In the genomic region with DNA sequence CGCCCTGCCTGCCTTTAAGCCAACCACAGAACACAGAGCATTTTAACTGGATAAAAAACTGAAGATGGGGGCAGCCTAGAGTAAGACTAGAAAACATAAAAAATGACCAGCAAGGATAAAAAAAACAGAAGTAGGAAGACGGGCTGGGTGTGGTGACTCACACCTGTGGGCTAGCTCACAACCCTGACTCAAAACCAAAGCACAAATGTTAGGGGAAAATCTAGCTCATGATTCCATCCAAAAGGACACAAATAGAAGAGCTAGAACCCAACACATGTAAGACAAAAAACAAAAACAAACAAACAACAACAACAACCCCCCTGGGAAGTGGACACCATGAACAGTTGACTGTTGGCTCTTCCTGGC, we compare ENCODE assay signal across 16 mouse cellular contexts. TPM values are rescaled to one million over a fixed set of nuclear protein-coding genes. Genes with fewer than 3 reads are reported as not detected.
DNase-seq lines count a peak whose midpoint lies in the region; ATAC-seq and TF ChIP-seq lines count a peak whose summit lies in the region.
"Had no signal": no experiment of that assay in that cellular context is flagged by ENCODE, and none has a peak within 500 bp of the region (broad histone marks: within the 10 kb centered on the region; RNA-seq: fewer than 3 reads in every experiment).

No protein-coding gene starts in this region.

- no peak overlapping the region for H3K9ac ChIP-seq in forebrain, embryonic 15.5 days (replicated peaks)
- H3K9ac ChIP-seq in forebrain, postnatal 0 days = no peak overlapping the region
- no peak overlapping the region for H3K9ac ChIP-seq in CH12.LX (ENCODE audit: insufficient read depth, low read depth)
- H3K9ac ChIP-seq: embryonic facial prominence, embryonic 12.5 days; embryonic facial prominence, embryonic 15.5 days; forebrain, embryonic 12.5 days; hindbrain, embryonic 14.5 days had no signal

- H3K36me3 ChIP-seq in forebrain, embryonic 15.5 days = no peaks in the 10 kb centered on the region
- no peaks in the 10 kb centered on the region; the same call in 1 of the 2 replicates for H3K36me3 ChIP-seq in forebrain, postnatal 0 days (ENCODE audit: insufficient read depth)
- peaks cover 0 to 13% of the 10 kb centered on the region in 2 experiments for H3K36me3 ChIP-seq in CH12.LX (replicated peaks in 1 of 2; ENCODE audit: control insufficient read depth in 1 of 2, insufficient read depth in 1 of 2, low read length in 1 of 2)
- H3K36me3 ChIP-seq in hindbrain, embryonic 10.5 days = peaks cover 4% of the 10 kb centered on the region
- H3K36me3 ChIP-seq: G1E had no signal

- no peak for TF ChIP-seq CTCF in forebrain, postnatal 0 days (IDR thresholded peaks at IDR 0.05; ENCODE audit: low read depth)
- no peak for TF ChIP-seq CTCF in CH12.LX (conservative IDR thresholded peaks at IDR 0.05 in 1 of 2, IDR thresholded peaks at IDR 0.05 in 1 of 2; ENCODE audit: low read depth in 2 of 2, low read length in 2 of 2)

- no peak overlapping the region for H3K4me3 ChIP-seq in forebrain, embryonic 15.5 days
- H3K4me3 ChIP-seq in forebrain, postnatal 0 days (ENCODE audit: low read depth, low read length) = no peak overlapping the region
- H3K4me3 ChIP-seq in CH12.LX (replicated peaks in 1 of 3; ENCODE audit: low read depth in 2 of 3, low read length in 2 of 3, poor library complexity in 1 of 3) = no peak overlapping the region
- no peak overlapping the region for H3K4me3 ChIP-seq in hindbrain, embryonic 10.5 days
- H3K4me3 ChIP-seq: embryonic facial prominence, embryonic 12.5 days; embryonic facial prominence, embryonic 15.5 days; forebrain, embryonic 12.5 days had no signal

- no peak for TF ChIP-seq POLR2A in CH12.LX (IDR thresholded peaks at IDR 0.05; ENCODE audit: low read depth, low read length)

- dilution Hi-C loops in CH12.LX (cut with MboI; ENCODE audit: extremely low pct_ligation_motif_present, extremely low pct_unique_long_range_greater_than_20kb, low sequenced_read_pairs) = no loop called here

- 47% methylated on average over 2 of the region's 2 CpGs for WGBS in forebrain, embryonic 15.5 days
- 44% methylated on average over 2 of the region's 2 CpGs for WGBS in forebrain, postnatal 0 days
- WGBS in hindbrain, embryonic 10.5 days = 41% methylated on average over 2 of the region's 2 CpGs

- in situ Hi-C loops in CH12.LX (cut with MboI; ENCODE audit: low pct_ligation_motif_present, low pct_unique_long_range_greater_than_20kb, low sequenced_read_pairs) = no loop called here

- no peaks in the 10 kb centered on the region for H3K27me3 ChIP-seq in forebrain, embryonic 15.5 days
- no peaks in the 10 kb centered on the region for H3K27me3 ChIP-seq in forebrain, postnatal 0 days (ENCODE audit: insufficient read depth, low read length)
- no peaks in the 10 kb centered on the region for H3K27me3 ChIP-seq in CH12.LX (replicated peaks)
- H3K27me3 ChIP-seq in hindbrain, embryonic 10.5 days (ENCODE audit: insufficient read depth, poor library complexity, severe bottlenecking) = peaks cover 20% of the 10 kb centered on the region
- H3K27me3 ChIP-seq: embryonic facial prominence, embryonic 12.5 days; embryonic facial prominence, embryonic 15.5 days; forebrain, embryonic 12.5 days; Patski had no signal

- peak; percentile 95 for TF ChIP-seq EP300 in CH12.LX (IDR thresholded peaks at IDR 0.05; ENCODE audit: low read length)

- H3K9me3 ChIP-seq in forebrain, embryonic 15.5 days = no peaks in the 10 kb centered on the region
- no peaks in the 10 kb centered on the region for H3K9me3 ChIP-seq in forebrain, postnatal 0 days (ENCODE audit: low read length)
- no peaks in the 10 kb centered on the region for H3K9me3 ChIP-seq in CH12.LX (replicated peaks; ENCODE audit: low read length)
- H3K9me3 ChIP-seq in hindbrain, embryonic 10.5 days = no peaks in the 10 kb centered on the region
- H3K9me3 ChIP-seq: embryonic facial prominence, embryonic 12.5 days; embryonic facial prominence, embryonic 15.5 days; forebrain, embryonic 12.5 days; G1E had no signal

- ATAC-seq in forebrain, embryonic 15.5 days (replicated peaks) = no peak
- ATAC-seq in forebrain, postnatal 0 days = no peak
- ATAC-seq: hindbrain, postnatal 0 days; inflammation-experienced regulatory T-cells, adult 6 months; intestine, embryonic 16.5 days had no signal

- no peak overlapping the region for H3K4me2 ChIP-seq in forebrain, embryonic 15.5 days (replicated peaks)
- no peak overlapping the region for H3K4me2 ChIP-seq in forebrain, postnatal 0 days (ENCODE audit: low read depth)
- no peak overlapping the region for H3K4me2 ChIP-seq in CH12.LX (ENCODE audit: insufficient read depth, low read depth, poor library complexity, severe bottlenecking)
- H3K4me2 ChIP-seq: embryonic facial prominence, embryonic 12.5 days; embryonic facial prominence, embryonic 15.5 days; forebrain, embryonic 12.5 days; heart, embryonic 11.5 days; hindbrain, embryonic 14.5 days had no signal

- H3K4me1 ChIP-seq in forebrain, embryonic 15.5 days = peaks cover 28% of the 10 kb centered on the region
- no peaks in the 10 kb centered on the region for H3K4me1 ChIP-seq in forebrain, postnatal 0 days (ENCODE audit: insufficient read depth)
- peaks cover 27 to 72% of the 10 kb centered on the region in 2 experiments for H3K4me1 ChIP-seq in CH12.LX (ENCODE audit: control insufficient read depth in 1 of 2, insufficient read depth in 2 of 2)
- H3K4me1 ChIP-seq in hindbrain, embryonic 10.5 days (replicated peaks) = peaks cover 36% of the 10 kb centered on the region

- no peak for TF ChIP-seq RAD21 in CH12.LX (IDR thresholded peaks at IDR 0.05; ENCODE audit: low read depth, low read length)

- 0 out of 2 replicates have a peak overlapping the region, but pooled peaks have one; percentile 17 for H3K27ac ChIP-seq in forebrain, embryonic 15.5 days (replicated peaks)
- no peak overlapping the region for H3K27ac ChIP-seq in forebrain, postnatal 0 days (ENCODE audit: low read depth, low read length)
- no peak overlapping the region for H3K27ac ChIP-seq in CH12.LX (ENCODE audit: insufficient read depth, low read depth)
- H3K27ac ChIP-seq in hindbrain, embryonic 10.5 days = no peak overlapping the region
- H3K27ac ChIP-seq: embryonic facial prominence, embryonic 12.5 days; embryonic facial prominence, embryonic 15.5 days; forebrain, embryonic 12.5 days; hindbrain, embryonic 14.5 days; hindbrain, postnatal 0 days had no signal

- no peaks in the 10 kb centered on the region for H3K79me2 ChIP-seq in CH12.LX (replicated peaks; ENCODE audit: control insufficient read depth, extremely low read depth, insufficient read depth, poor library complexity, severe bottlenecking)

- no peak for DNase-seq in forebrain, postnatal 0 days
- DNase-seq in 3T3-L1 (ENCODE audit: low read depth, low spot score) (peak; percentile 37), CH12.LX (ENCODE audit: extremely low read depth) (peak; percentile 82)
- no peak for DNase-seq in hindbrain, embryonic 10.5 days (ENCODE audit: low spot score)
- no peak for DNase-seq in kidney, postnatal 4 days

TF ChIP-seq in CH12.LX, 34 proteins besides CTCF, POLR2A, EP300 and RAD21 (continues in another document):
- TF ChIP-seq ZC3H11A (IDR thresholded peaks at IDR 0.05; ENCODE audit: low read depth, low read length) (no peak), MAFK (IDR thresholded peaks at IDR 0.05; ENCODE audit: insufficient replicate concordance, low read length) (peak; percentile 45; the same call in 1 of the 2 replicates), RCOR1 (conservative IDR thresholded peaks at IDR 0.05; ENCODE audit: low read depth, low read length) (peak; percentile 80; the same call in 1 of the 2 replicates), POLR2AphosphoS2 (IDR thresholded peaks at IDR 0.05; ENCODE audit: low read depth, low read length) (no peak), TCF12 (IDR thresholded peaks at IDR 0.05; ENCODE audit: low read depth, low read length) (peak; percentile 77), TBP (conservative IDR thresholded peaks at IDR 0.05; ENCODE audit: low read depth, low read length) (0 out of 2 replicates have a peak, but pooled peaks have one; percentile 16), E2F4 (IDR thresholded peaks at IDR 0.05; ENCODE audit: insufficient replicate concordance, low read depth, low read length) (no peak), JUN (IDR thresholded peaks at IDR 0.05; ENCODE audit: insufficient read depth, low read depth, low read length) (peak; percentile 92), SIN3A (IDR thresholded peaks at IDR 0.05; ENCODE audit: low read length) (no peak), JUND (conservative IDR thresholded peaks at IDR 0.05; ENCODE audit: low read depth, low read length) (peak; percentile 96), MAZ (IDR thresholded peaks at IDR 0.05; ENCODE audit: low read depth, low read length) (no peak), CHD2 (IDR thresholded peaks at IDR 0.05; ENCODE audit: low read length) (no peak), ZKSCAN1 (IDR thresholded peaks at IDR 0.05; ENCODE audit: borderline replicate concordance, low read depth, low read length) (no peak), ZNF384 (IDR thresholded peaks at IDR 0.05; ENCODE audit: low read depth, low read length) (peak; percentile 92), KAT2A (IDR thresholded peaks at IDR 0.05; ENCODE audit: insufficient replicate concordance, low read length) (no peak), GABPA (IDR thresholded peaks at IDR 0.05; ENCODE audit: insufficient replicate concordance, low read depth, low read length) (no peak), CHD1 (IDR thresholded peaks at IDR 0.05; ENCODE audit: low read depth, low read length) (no peak), SMC3 (IDR thresholded peaks at IDR 0.05; ENCODE audit: low read depth, low read length) (no peak), MYC (IDR thresholded peaks at IDR 0.05; ENCODE audit: low read depth, low read length) (peak; percentile 49; the same call in 1 of the 2 replicates), IRF4 (IDR thresholded peaks at IDR 0.05; ENCODE audit: low read depth, low read length) (peak; percentile 91), ETS1 (conservative IDR thresholded peaks at IDR 0.05; ENCODE audit: low read depth, low read length) (peak; percentile 84), NRF1 (IDR thresholded peaks at IDR 0.05; ENCODE audit: low read depth, low read length) (no peak), BHLHE40 (IDR thresholded peaks at IDR 0.05; ENCODE audit: low read depth, low read length) (peak; percentile 78), MXI1 (IDR thresholded peaks at IDR 0.05; ENCODE audit: low read depth, low read length) (no peak), PAX5 (IDR thresholded peaks at IDR 0.05; ENCODE audit: low read length) (no peak)

RNA-seq across cellular contexts. Expression of a gene that starts 49.4 kb away (rescaled TPM):
- 34.4 and 35.2 TPM in 2 replicates for polyA plus RNA-seq in forebrain, embryonic 15.5 days (2015; fragmentation: Nextera tagmentation; extraction: Ambion mirVana)
- total RNA-seq in forebrain, postnatal 0 days (2014; rRNA removed) = 24.7 and 35.3 TPM in 2 replicates
- polyA plus RNA-seq in forebrain, postnatal 0 days (2015; fragmentation: Nextera tagmentation; extraction: Ambion mirVana) = 26.3 and 32.0 TPM in 2 replicates
- total RNA-seq in CH12.LX (2012; rRNA removed) = 18.2 and 23.9 TPM in 2 replicates
- total RNA-seq in CH12.LX (2014; rRNA removed) = 7.3 and 9.5 TPM in 2 replicates
- 11.4 and 12.2 TPM in 2 replicates for polyA plus RNA-seq in CH12.LX (2012; ENCODE audit: insufficient read length, low read depth)
- 38.2 and 46.9 TPM in 2 replicates for polyA plus RNA-seq in hindbrain, embryonic 10.5 days (2016; fragmentation: Nextera tagmentation; extraction: Ambion mirVana)

Comparison
In these comparisons a context has a peak if more than half of its experiments do, and no peak if none do; other contexts are left out.
1. DNase-seq: peak in 3T3-L1 (single experiment) and CH12.LX (single experiment); none in forebrain, postnatal 0 days (single experiment), hindbrain, embryonic 10.5 days (single experiment) and kidney, postnatal 4 days (0 of 2).